Mouse (Mus musculus): Measurements from ENCODE around the gene Lsm2. TPM values are rescaled to one million over a fixed set of nuclear protein-coding genes. Genes with fewer than 3 reads are reported as not detected.
A peak's percentile ranks its signal among the peaks of the same experiment; 100 is the strongest.
"Not testable (repeated sequence)": the region's sequence is repeated elsewhere in the genome, so short reads cannot be mapped to it uniquely, and the experiment has no call there.

Lsm2 gene
- polyA plus RNA-seq, 1 experiment from 2014 or later, result 99.4 TPM

GRCm38 (mm10) chr17:34998526-34999430 lies 17.1 kb downstream of the Lsm2 start:
- Histone ChIP-seq H3K36me3 (no peaks in the 10 kb centered on the region), H3K4me1 (replicated peaks) (peaks cover 34% of the 10 kb centered on the region), H3K27ac (replicated peaks) (no peak overlapping the region), H3K9ac (no peak overlapping the region), H3K4me3 (0 out of 2 replicates have a peak overlapping the region, but pooled peaks have one; percentile 24), H3K27me3 (no peaks in the 10 kb centered on the region), H3K9me3 (no peaks in the 10 kb centered on the region), H3K4me2 (peak overlapping the region; percentile 100)
- 93% methylated on average over 15 of the region's 15 CpGs for WGBS
- ATAC-seq (ENCODE audit: low read depth), result no peak

GRCm38 (mm10) chr17:34999871-35000716 lies 18.4 kb downstream of the Lsm2 start:
- Histone ChIP-seq H3K4me2 (peak overlapping the region; percentile 100), H3K27ac (replicated peaks) (peak overlapping the region; percentile 96; the same call in 1 of the 2 replicates), H3K9ac (peak overlapping the region; percentile 97), H3K4me3 (peak overlapping the region; percentile 93), H3K4me1 (replicated peaks) (peaks cover 34% of the 10 kb centered on the region), H3K36me3 (peaks cover 11% of the 10 kb centered on the region)
- H3K27me3 ChIP-seq; H3K9me3 ChIP-seq; ATAC-seq (ENCODE audit: low read depth): not testable (repeated sequence)
- WGBS, result 25% methylated on average over 30 of the region's 32 CpGs

GRCm38 (mm10) chr17:35000717-35001451 lies 19.2 kb downstream of the Lsm2 start, which contains the start of gene Vars:
Vars (plus strand) TSS chr17:35000987.
- peak within 1 kb of the TSS; percentile 96 for H3K27ac ChIP-seq (replicated peaks)
- peak; percentile 93 for ATAC-seq (ENCODE audit: low read depth)
- peaks cover 34% of the 10 kb centered on the region for H3K4me1 ChIP-seq (replicated peaks)
- no peaks in the 10 kb centered on the region for H3K9me3 ChIP-seq
- H3K4me2 ChIP-seq, result peak within 1 kb of the TSS; percentile 100
- H3K36me3 ChIP-seq, result peaks cover 19% of the 10 kb centered on the region
- peak within 1 kb of the TSS; percentile 97 for H3K9ac ChIP-seq
- under 1% methylated on average over 57 of the region's 83 CpGs for WGBS
- no peaks in the 10 kb centered on the region for H3K27me3 ChIP-seq
- peak within 1 kb of the TSS; percentile 93 for H3K4me3 ChIP-seq

DNA sequence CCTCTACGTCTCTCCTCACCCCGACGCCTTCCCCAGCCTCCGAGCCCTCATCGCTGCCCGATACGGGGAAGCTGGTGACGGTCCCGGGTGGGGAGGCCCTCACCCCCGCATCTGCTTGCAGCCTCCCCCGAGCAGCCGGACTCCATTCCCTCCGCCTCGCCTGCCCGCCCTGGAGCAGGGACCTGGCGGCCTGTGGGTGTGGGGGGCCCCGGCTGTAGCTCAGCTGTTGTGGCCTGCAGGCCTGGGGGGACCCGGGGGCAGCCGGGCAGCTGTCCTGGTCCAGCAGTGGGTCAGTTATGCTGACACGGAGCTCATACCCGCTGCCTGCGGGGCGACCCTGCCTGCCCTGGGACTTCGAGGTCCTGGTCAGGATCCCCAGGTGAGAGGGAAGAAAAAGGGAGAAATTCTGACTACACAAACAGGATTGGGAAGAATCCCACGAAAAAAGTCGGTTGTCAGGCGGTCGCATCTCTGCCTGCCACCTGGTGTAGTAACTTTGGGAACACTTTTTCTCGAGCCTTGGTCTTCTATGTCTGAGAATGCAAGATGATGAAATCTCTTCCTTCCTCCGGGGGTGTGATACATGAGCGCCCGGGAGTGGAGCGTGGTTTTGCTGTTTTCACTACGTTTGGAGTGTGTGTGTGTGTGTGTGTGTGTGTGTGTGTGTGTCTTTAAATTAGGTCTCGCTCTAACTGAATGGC lies 19.9 kb downstream of the Lsm2 start:
- ATAC-seq (ENCODE audit: low read depth), result no peak; the same call in 1 of the 2 replicates
- 1% methylated on average over 35 of the region's 35 CpGs for WGBS

GRCm38 (mm10) chr17:35002153-35002865 lies 20.6 kb downstream of the Lsm2 start:
- Histone ChIP-seq H3K27me3 (no peaks in the 10 kb centered on the region), H3K4me3 (peak overlapping the region; percentile 93), H3K36me3 (peaks cover 32% of the 10 kb centered on the region), H3K4me2 (peak overlapping the region; percentile 100), H3K9ac (peak overlapping the region; percentile 97), H3K9me3 (no peaks in the 10 kb centered on the region), H3K27ac (replicated peaks) (peak overlapping the region; percentile 96; the same call in 1 of the 2 replicates), H3K4me1 (replicated peaks) (peaks cover 34% of the 10 kb centered on the region)
- 12% methylated on average over 12 of the region's 12 CpGs for WGBS
- no peak for ATAC-seq (ENCODE audit: low read depth)

More for the DNA sequence above, 19.9 kb downstream of the Lsm2 start:
- H3K36me3 ChIP-seq, result peaks cover 25% of the 10 kb centered on the region
- peaks cover 34% of the 10 kb centered on the region for H3K4me1 ChIP-seq (replicated peaks)
- H3K9me3 ChIP-seq, result no peaks in the 10 kb centered on the region
- peak overlapping the region; percentile 93 for H3K4me3 ChIP-seq
- H3K4me2 ChIP-seq, result peak overlapping the region; percentile 100
- H3K27ac ChIP-seq (replicated peaks), result peak overlapping the region; percentile 96
- no peaks in the 10 kb centered on the region for H3K27me3 ChIP-seq
- peak overlapping the region; percentile 97 for H3K9ac ChIP-seq

DNA sequence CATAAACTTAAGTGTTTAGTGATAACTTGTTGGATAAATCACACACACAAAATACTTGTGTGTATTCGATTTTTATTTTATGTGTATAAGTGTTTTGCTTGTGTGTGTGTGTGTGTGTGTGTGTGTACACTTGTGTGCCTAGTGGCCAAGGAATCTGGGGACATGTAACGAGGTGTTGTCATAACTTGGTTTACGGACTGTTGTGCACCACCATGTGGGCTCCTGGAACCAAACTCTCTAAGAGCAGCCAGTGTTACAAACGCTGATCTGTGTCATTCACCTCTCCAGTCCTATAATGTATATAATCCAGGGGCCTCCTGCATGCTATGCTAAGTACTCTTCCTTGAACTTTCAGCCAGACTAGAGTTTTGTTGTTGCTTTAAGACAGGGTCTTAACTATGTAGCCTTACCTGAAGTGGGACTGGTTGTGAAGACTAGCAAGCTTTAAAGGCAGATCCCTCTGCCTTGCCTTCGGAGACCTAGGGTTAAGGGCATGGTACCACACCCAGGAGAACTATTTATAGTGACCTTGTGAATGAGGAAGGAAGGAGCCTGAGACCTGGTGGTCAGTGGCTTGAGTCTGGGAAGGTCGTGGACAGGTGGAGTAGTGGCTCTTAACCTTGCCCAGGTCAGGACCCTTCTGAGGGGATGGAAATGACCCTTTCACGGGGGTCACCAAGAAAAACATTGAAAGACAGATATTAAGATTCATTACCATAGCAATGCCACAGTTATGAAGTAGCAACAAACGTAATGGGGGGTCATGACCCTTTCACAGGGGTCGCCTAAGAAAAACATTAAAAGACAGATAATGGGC lies 21.6 kb downstream of the Lsm2 start:
- Histone ChIP-seq H3K27me3 (no peaks in the 10 kb centered on the region), H3K4me1 (replicated peaks) (peaks cover 34% of the 10 kb centered on the region), H3K27ac (replicated peaks) (no peak overlapping the region), H3K4me3 (no peak overlapping the region), H3K4me2 (peak overlapping the region; percentile 100), H3K9ac (peak overlapping the region; percentile 97), H3K9me3 (no peaks in the 10 kb centered on the region), H3K36me3 (peaks cover 41% of the 10 kb centered on the region)
- 77% methylated on average over 9 of the region's 9 CpGs for WGBS
- ATAC-seq (ENCODE audit: low read depth), result no peak

GRCm38 (mm10) chr17:35004075-35004717 lies 22.5 kb downstream of the Lsm2 start:
- Histone ChIP-seq H3K9me3 (no peaks in the 10 kb centered on the region), H3K4me1 (replicated peaks) (peaks cover 32% of the 10 kb centered on the region), H3K27ac (replicated peaks) (no peak overlapping the region), H3K9ac (no peak overlapping the region), H3K4me2 (no peak overlapping the region), H3K4me3 (no peak overlapping the region), H3K36me3 (peaks cover 48% of the 10 kb centered on the region), H3K27me3 (no peaks in the 10 kb centered on the region)
- 95% methylated on average over 17 of the region's 17 CpGs for WGBS
- no peak for ATAC-seq (ENCODE audit: low read depth)

- H3K36me3 ChIP-seq, result peaks cover 58% of the 10 kb centered on the region
- H3K4me2 ChIP-seq, result no peak overlapping the region
- H3K27me3 ChIP-seq, result no peaks in the 10 kb centered on the region
These were observed 23.5 kb downstream of the Lsm2 start for GRCm38 (mm10) chr17:35005158-35005557.

GRCm38 (mm10) chr17:35005902-35006301 lies 24.2 kb downstream of the Lsm2 start:
- WGBS, result 99% methylated on average over 4 of the region's 5 CpGs
- H3K4me2 ChIP-seq; H3K27ac ChIP-seq (replicated peaks); ATAC-seq (ENCODE audit: low read depth); H3K4me3 ChIP-seq; H3K9me3 ChIP-seq; H3K9ac ChIP-seq; H3K27me3 ChIP-seq: not testable (repeated sequence)
- peaks cover 65% of the 10 kb centered on the region for H3K36me3 ChIP-seq
- H3K4me1 ChIP-seq (replicated peaks), result peaks cover 22% of the 10 kb centered on the region

More at GRCm38 (mm10) chr17:35005158-35005557, 23.5 kb downstream of the Lsm2 start:
- no peaks in the 10 kb centered on the region for H3K9me3 ChIP-seq
- no peak overlapping the region for H3K27ac ChIP-seq (replicated peaks)
- no peak overlapping the region for H3K4me3 ChIP-seq
- WGBS, result 96% methylated on average over 10 of the region's 10 CpGs
- no peak for ATAC-seq (ENCODE audit: low read depth)
- H3K4me1 ChIP-seq (replicated peaks), result peaks cover 23% of the 10 kb centered on the region
- H3K9ac ChIP-seq, result no peak overlapping the region
